Mouse (Mus musculus): ENCODE results near the gene Plxnd1. TPM values are rescaled to one million over a fixed set of nuclear protein-coding genes. Genes with fewer than 3 reads are reported as not detected.

The Plxnd1 gene
- polyA plus RNA-seq, 1 experiment = 54.2 TPM

DNA sequence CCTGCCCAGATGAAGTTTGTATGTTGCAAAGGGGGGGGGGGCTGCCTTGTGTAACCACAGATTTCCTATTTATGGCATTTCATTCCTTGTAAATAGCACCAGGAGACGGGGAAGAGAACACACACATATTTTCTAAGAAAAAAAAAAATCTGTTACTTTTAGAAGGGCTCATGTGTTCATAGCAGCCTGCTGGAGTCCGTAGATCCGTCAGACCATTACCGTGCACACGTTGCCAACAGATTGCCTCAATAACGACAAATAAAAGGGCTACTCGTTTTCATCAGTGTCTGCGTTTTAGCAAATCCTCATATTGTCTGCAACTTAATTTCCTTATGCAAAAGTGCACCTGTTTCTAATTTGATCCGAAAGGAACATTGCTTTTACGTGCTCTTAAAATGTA is 68.4 kb downstream of the Plxnd1 start:
- Histone ChIP-seq H3K4me3 (ENCODE audit: insufficient read depth, low read depth, low read length) (no peak overlapping the region), H3K36me3 (ENCODE audit: control insufficient read depth, insufficient read depth, low read length) (no peaks in the 10 kb centered on the region), H3K4me1 (ENCODE audit: control insufficient read depth, insufficient read depth, low read length) (no peaks in the 10 kb centered on the region), H3K27me3 (replicated peaks; ENCODE audit: control insufficient read depth, insufficient read depth, low read length) (no peaks in the 10 kb centered on the region), H3K27ac (ENCODE audit: insufficient read depth, low read depth, low read length) (no peak overlapping the region)
- WGBS = 87% methylated on average over 10 of the region's 10 CpGs
- no peak for DNase-seq
- TF ChIP-seq POLR2A (IDR thresholded peaks at IDR 0.05; ENCODE audit: low read depth, low read length) (no peak), CTCF (conservative IDR thresholded peaks at IDR 0.05; ENCODE audit: insufficient read depth, insufficient read length, low read depth, low read length) (no peak)

DNA sequence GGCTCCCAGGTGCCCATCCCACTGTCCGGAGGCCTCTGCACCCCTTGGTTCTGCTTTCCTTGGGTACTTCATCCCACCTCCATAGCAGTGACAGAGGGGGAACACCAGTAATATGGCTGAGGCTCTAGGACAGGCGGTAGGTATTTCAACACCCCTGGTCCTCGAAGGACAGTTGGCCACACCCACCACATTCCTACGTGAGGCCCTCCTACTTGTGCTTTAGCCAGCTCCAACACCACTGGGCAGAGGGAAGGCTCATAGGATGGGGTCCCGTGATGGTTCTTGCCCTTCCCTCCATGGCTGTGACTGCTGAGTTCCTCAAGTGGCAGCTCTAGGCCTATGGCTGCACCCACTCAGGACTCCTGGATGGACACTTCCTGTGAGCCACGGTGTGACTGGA is 70.0 kb downstream of the Plxnd1 start:
- H3K36me3 ChIP-seq (ENCODE audit: control insufficient read depth, insufficient read depth, low read length) = no peaks in the 10 kb centered on the region
- WGBS = 47% methylated on average over 6 of the region's 6 CpGs
- no peak overlapping the region for H3K4me3 ChIP-seq (ENCODE audit: insufficient read depth, low read depth, low read length)
- no peaks in the 10 kb centered on the region for H3K4me1 ChIP-seq (ENCODE audit: control insufficient read depth, insufficient read depth, low read length)
- H3K27ac ChIP-seq (ENCODE audit: insufficient read depth, low read depth, low read length) = no peak overlapping the region
- no peak for TF ChIP-seq POLR2A (IDR thresholded peaks at IDR 0.05; ENCODE audit: low read depth, low read length)
- TF ChIP-seq CTCF (conservative IDR thresholded peaks at IDR 0.05; ENCODE audit: insufficient read depth, insufficient read length, low read depth, low read length) = no peak
- H3K27me3 ChIP-seq (replicated peaks; ENCODE audit: control insufficient read depth, insufficient read depth, low read length) = no peaks in the 10 kb centered on the region
- DNase-seq = no peak

DNA sequence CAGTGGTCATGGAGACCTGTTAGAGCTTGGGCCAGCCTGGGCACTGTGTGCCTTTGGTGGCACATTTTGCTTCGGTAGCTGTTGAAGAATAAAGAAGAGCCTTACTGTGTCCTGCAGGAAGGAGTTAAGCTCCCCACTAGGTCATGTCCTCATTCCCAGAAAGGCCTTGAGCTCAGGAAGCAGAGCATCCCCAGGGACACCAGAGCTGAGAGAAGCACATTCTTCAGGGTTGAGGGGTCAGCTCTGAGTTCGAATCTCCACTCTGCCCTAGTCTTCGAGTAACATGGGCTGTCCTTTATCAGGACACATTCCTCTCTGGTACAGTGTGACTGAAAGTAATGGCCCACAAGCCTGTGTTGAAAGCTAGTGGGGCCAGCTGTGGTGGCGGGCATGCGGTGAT is 74.9 kb downstream of the Plxnd1 start:
- Histone ChIP-seq H3K36me3 (ENCODE audit: control insufficient read depth, insufficient read depth, low read length) (no peaks in the 10 kb centered on the region), H3K4me3 (ENCODE audit: insufficient read depth, low read depth, low read length) (no peak overlapping the region), H3K4me1 (ENCODE audit: control insufficient read depth, insufficient read depth, low read length) (no peaks in the 10 kb centered on the region), H3K27me3 (replicated peaks; ENCODE audit: control insufficient read depth, insufficient read depth, low read length) (no peaks in the 10 kb centered on the region), H3K27ac (ENCODE audit: insufficient read depth, low read depth, low read length) (no peak overlapping the region)
- 77% methylated on average over 5 of the region's 5 CpGs for WGBS
- peak; percentile 52 for DNase-seq
- TF ChIP-seq POLR2A (IDR thresholded peaks at IDR 0.05; ENCODE audit: low read depth, low read length) = no peak
- TF ChIP-seq CTCF (conservative IDR thresholded peaks at IDR 0.05; ENCODE audit: insufficient read depth, insufficient read length, low read depth, low read length) = no peak

DNA sequence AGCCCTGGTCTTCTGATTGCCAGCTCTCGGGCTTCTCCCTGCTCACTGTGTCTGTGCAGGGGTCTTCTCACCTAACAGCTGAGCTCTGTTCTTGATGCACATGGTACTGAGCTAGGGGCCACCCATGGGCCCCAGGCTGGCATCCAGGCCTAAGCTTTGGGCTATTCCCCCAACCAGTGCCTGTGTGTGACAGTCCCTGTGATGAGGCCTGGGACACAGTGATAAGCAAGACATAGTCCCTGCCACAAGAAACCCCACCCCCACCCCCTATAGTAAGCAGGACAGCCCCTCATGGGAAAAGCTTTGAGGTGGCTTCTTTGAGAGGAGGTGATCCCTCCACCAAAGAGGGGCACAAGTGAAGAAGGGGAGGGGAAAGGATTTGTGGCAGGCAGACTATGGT is 76.2 kb downstream of the Plxnd1 start:
- H3K4me3 ChIP-seq (ENCODE audit: insufficient read depth, low read depth, low read length) = no peak overlapping the region
- H3K36me3 ChIP-seq (ENCODE audit: control insufficient read depth, insufficient read depth, low read length) = no peaks in the 10 kb centered on the region
- WGBS = 100% methylated on average over 1 of the region's 1 CpGs
- TF ChIP-seq POLR2A (IDR thresholded peaks at IDR 0.05; ENCODE audit: low read depth, low read length) = no peak
- no peak for TF ChIP-seq CTCF (conservative IDR thresholded peaks at IDR 0.05; ENCODE audit: insufficient read depth, insufficient read length, low read depth, low read length)
- no peak overlapping the region for H3K27ac ChIP-seq (ENCODE audit: insufficient read depth, low read depth, low read length)
- DNase-seq = no peak
- no peaks in the 10 kb centered on the region for H3K27me3 ChIP-seq (replicated peaks; ENCODE audit: control insufficient read depth, insufficient read depth, low read length)
- no peaks in the 10 kb centered on the region for H3K4me1 ChIP-seq (ENCODE audit: control insufficient read depth, insufficient read depth, low read length)

DNA sequence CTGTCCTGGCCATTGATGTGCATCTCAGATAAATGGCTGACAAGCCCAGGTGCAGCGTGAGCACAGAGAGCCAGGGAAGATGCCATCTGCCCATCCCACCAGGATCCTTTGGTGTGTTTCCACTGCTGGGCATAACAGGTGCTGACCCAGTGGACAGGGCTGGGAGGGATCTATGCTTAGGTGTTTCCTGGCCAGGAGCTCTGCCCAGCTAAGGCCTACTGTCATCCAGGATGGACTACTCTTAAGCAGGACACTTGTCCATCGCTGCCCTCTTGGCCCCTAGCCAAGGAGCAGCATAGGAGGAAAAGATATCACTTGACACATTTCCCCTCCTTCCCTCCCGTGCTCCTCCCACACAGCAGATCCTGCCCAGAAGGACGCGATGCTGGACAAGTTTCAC is 78.2 kb downstream of the Plxnd1 start:
- TF ChIP-seq POLR2A (IDR thresholded peaks at IDR 0.05; ENCODE audit: low read depth, low read length) (no peak), CTCF (conservative IDR thresholded peaks at IDR 0.05; ENCODE audit: insufficient read depth, insufficient read length, low read depth, low read length) (no peak)
- H3K4me3 ChIP-seq (ENCODE audit: insufficient read depth, low read depth, low read length) = no peak overlapping the region
- no peaks in the 10 kb centered on the region for H3K4me1 ChIP-seq (ENCODE audit: control insufficient read depth, insufficient read depth, low read length)
- no peak for DNase-seq
- no peaks in the 10 kb centered on the region for H3K36me3 ChIP-seq (ENCODE audit: control insufficient read depth, insufficient read depth, low read length)
- WGBS = 62% methylated on average over 5 of the region's 5 CpGs
- no peak overlapping the region for H3K27ac ChIP-seq (ENCODE audit: insufficient read depth, low read depth, low read length)
- no peaks in the 10 kb centered on the region for H3K27me3 ChIP-seq (replicated peaks; ENCODE audit: control insufficient read depth, insufficient read depth, low read length)

DNA sequence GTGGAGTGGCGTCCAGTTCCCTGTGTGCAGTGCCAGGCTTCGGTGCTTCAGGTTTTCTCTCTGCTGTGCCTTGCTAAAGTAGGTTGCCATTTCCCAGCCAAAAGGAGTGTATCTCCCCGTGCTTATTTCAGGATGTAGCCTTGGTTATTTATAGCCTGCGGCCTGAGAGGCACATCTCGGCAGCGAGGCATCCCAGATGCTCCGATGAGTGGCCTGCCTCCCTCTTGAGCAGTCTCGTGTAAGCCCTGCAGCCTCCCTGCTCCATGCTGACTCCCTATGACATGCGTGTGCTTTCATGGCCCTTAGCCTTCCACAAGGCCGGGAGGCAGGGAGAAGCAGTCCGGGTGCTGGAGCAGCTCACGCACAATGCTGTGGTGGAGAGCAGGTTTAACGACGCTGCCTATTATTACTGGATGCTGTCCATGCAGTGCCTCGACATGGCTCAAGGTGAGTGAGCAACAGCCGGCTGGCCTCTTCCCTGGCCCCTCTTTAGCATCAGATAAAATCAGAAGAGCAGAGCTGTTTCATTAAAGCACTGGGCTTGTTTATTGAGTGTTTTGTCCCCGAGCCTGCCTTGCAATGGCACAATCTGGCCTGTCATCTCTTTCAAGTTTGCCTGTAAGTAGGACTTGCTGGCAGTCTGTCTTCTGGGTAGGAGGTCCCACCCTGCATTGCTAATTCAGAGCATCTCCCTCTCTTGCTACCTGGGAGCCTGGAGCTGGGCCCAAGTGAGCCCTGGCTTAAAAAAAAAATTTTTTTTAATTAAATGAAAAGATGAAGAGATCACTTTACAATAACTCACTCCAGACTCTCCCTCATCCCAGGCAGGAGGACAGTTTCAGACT is 79.0 kb downstream of the Plxnd1 start:
- Histone ChIP-seq H3K27me3 (replicated peaks; ENCODE audit: control insufficient read depth, insufficient read depth, low read length) (no peaks in the 10 kb centered on the region), H3K27ac (ENCODE audit: insufficient read depth, low read depth, low read length) (no peak overlapping the region), H3K4me1 (ENCODE audit: control insufficient read depth, insufficient read depth, low read length) (no peaks in the 10 kb centered on the region), H3K4me3 (ENCODE audit: insufficient read depth, low read depth, low read length) (no peak overlapping the region), H3K36me3 (ENCODE audit: control insufficient read depth, insufficient read depth, low read length) (no peaks in the 10 kb centered on the region)
- no peak for TF ChIP-seq POLR2A (IDR thresholded peaks at IDR 0.05; ENCODE audit: low read depth, low read length)
- no peak for TF ChIP-seq CTCF (conservative IDR thresholded peaks at IDR 0.05; ENCODE audit: insufficient read depth, insufficient read length, low read depth, low read length)
- 57% methylated on average over 17 of the region's 17 CpGs for WGBS
- no peak for DNase-seq

DNA sequence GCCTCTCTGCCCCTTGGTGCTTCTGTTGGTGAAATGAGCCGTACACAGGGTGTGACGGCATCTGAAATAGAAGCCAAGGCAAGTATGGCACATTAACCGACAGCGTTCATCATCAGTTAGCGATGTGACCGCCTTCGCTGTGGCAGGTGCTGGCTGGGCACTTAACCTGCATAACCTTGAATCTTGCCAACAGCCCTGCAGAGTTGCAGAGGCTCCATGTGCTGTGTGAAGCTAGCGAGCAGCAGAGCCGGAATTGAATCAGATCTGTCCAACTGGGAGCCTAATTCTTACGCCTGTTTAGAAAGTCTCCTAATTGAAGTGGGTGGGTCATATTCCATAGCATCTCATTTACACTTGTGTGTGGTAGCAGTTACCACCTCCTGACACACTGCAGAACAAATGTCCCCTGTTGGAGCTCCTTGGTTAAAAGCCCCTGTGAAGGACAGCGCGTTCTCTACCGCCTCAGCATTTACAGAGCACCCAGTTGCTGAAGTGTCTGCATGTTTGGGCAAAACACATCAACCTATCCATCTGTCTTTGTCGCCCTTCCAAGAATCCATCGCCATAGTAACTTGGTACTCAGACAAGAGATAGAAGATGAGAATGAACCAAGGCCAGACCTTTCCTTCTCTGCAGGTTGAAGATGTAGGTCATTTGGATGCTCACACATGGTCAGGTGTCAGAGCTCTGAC is 80.1 kb downstream of the Plxnd1 start:
- H3K27ac ChIP-seq (ENCODE audit: insufficient read depth, low read depth, low read length) = no peak overlapping the region
- no peak overlapping the region for H3K4me3 ChIP-seq (ENCODE audit: insufficient read depth, low read depth, low read length)
- no peaks in the 10 kb centered on the region for H3K36me3 ChIP-seq (ENCODE audit: control insufficient read depth, insufficient read depth, low read length)
- no peaks in the 10 kb centered on the region for H3K27me3 ChIP-seq (replicated peaks; ENCODE audit: control insufficient read depth, insufficient read depth, low read length)
- TF ChIP-seq POLR2A (IDR thresholded peaks at IDR 0.05; ENCODE audit: low read depth, low read length) (no peak), CTCF (conservative IDR thresholded peaks at IDR 0.05; ENCODE audit: insufficient read depth, insufficient read length, low read depth, low read length) (no peak)
- H3K4me1 ChIP-seq (ENCODE audit: control insufficient read depth, insufficient read depth, low read length) = no peaks in the 10 kb centered on the region
- DNase-seq = no peak
- WGBS = 84% methylated on average over 15 of the region's 15 CpGs
